Mouse (Mus musculus) CH12.LX (cell line): ENCODE results near the gene Olfr1058. TPM values are rescaled to one million over a fixed set of nuclear protein-coding genes. Genes with fewer than 3 reads are reported as not detected.
"Not testable (repeated sequence)": the region's sequence is repeated elsewhere in the genome, so short reads cannot be mapped to it uniquely, and the experiment has no call there.

ENCODE experiments used
- DNase-seq: peaks from one replicate; pipeline ENCODE4 v3.0.0-alpha.2; 2013; ENCODE audit errors: extremely low read depth
- H3K27ac ChIP-seq: 2 replicates; pipeline ENCODE4 v1.5.1; 2012; ENCODE audit warnings: low read depth, mild to moderate bottlenecking, control low read depth, moderate library complexity; ENCODE audit not compliant: insufficient read depth
- H3K27me3 ChIP-seq: replicated peaks from 2 replicates; pipeline ENCODE3; 2012; ENCODE audit warnings: inconsistent platforms
- H3K36me3 ChIP-seq, 2 experiments: replicated peaks in 1 of 2; 2 replicates each; pipeline versions ENCODE3 to v1.6.1; 2012; ENCODE audit warnings: inconsistent platforms in 1 of 2, low read length in 1 of 2, mild to moderate bottlenecking in 1 of 2, mixed read lengths in 1 of 2, moderate library complexity in 1 of 2; ENCODE audit not compliant: control insufficient read depth in 1 of 2, insufficient read depth in 1 of 2
- H3K4me1 ChIP-seq, 2 experiments: 2 replicates each; pipeline ENCODE4 v1.6.1; 2012; ENCODE audit warnings: inconsistent platforms in 1 of 2, moderate library complexity in 1 of 2; ENCODE audit not compliant: insufficient read depth in 2 of 2, control insufficient read depth in 1 of 2
- H3K4me2 ChIP-seq: 2 replicates; pipeline ENCODE4 v1.6.1; 2012; ENCODE audit warnings: low read depth, mild to moderate bottlenecking, control low read depth; ENCODE audit not compliant: poor library complexity, insufficient read depth, severe bottlenecking
- H3K4me3 ChIP-seq, 3 experiments: fragments of 150-350 bp in 1 of 3; sonication (generic) in 1 of 3; replicated peaks in 1 of 3; 2 replicates each; pipeline versions ENCODE3 to v1.5.1; 2011 to 2012; ENCODE audit warnings: low read depth in 2 of 3, low read length in 2 of 3, mild to moderate bottlenecking in 2 of 3, moderate library complexity in 2 of 3, control low read depth in 1 of 3, improper control_type of control experiment in 1 of 3, inconsistent platforms in 1 of 3, mixed read lengths in 1 of 3; ENCODE audit not compliant: poor library complexity in 1 of 3
- H3K79me2 ChIP-seq: replicated peaks from 2 replicates; pipeline ENCODE4 v1.6.1; 2012; ENCODE audit warnings: mild to moderate bottlenecking, moderate library complexity; ENCODE audit not compliant: control insufficient read depth, poor library complexity, insufficient read depth, severe bottlenecking; ENCODE audit errors: extremely low read depth
- H3K9ac ChIP-seq: 2 replicates; pipeline ENCODE4 v1.6.1; 2012; ENCODE audit warnings: low read depth, mild to moderate bottlenecking, control low read depth, moderate library complexity; ENCODE audit not compliant: insufficient read depth
- H3K9me3 ChIP-seq: replicated peaks from 2 replicates; pipeline ENCODE3; 2012; ENCODE audit warnings: low read length, inconsistent platforms, mixed read lengths
- KAT2A ChIP-seq: IDR thresholded peaks from 2 replicates; pipeline ENCODE4 v1.6.1; 2012; ENCODE audit warnings: low read length, improper control_type of control experiment, inconsistent platforms; ENCODE audit not compliant: insufficient replicate concordance
- dilution Hi-C: fragments of 300-500 bp; cut with MboI; formaldehyde crosslinking; loops from 2 replicates; pipeline ENCODE4 v1.14.3; 2020; ENCODE audit warnings: low sequenced_read_pairs; ENCODE audit not compliant: extremely low pct_unique_long_range_greater_than_20kb, extremely low pct_ligation_motif_present
- in situ Hi-C: fragments of 300-500 bp; cut with MboI; formaldehyde crosslinking; loops from 3 replicates; pipeline ENCODE4 v1.14.3; 2019; ENCODE audit warnings: low sequenced_read_pairs, low pct_ligation_motif_present, low pct_unique_long_range_greater_than_20kb, mixed read lengths
- polyA plus RNA-seq: library from polyadenylated mRNA; unstranded; fragments of >175 nt; gene quantifications from 2 replicates; pipeline ENCODE4 v1.2.1, GENCODE M21; 2012; ENCODE audit warnings: low read depth; ENCODE audit not compliant: insufficient read length
- total RNA-seq, 2 experiments: library from RNA; depleted of rRNA; stranded (reverse); fragments of 300-350 nt in 1 of 2; fragments of >200 nt in 1 of 2; gene quantifications; 2 replicates each; pipeline ENCODE4 v1.2.3; 2012 to 2014

The Olfr1058 gene
- not detected in 2 replicates for total RNA-seq (2012; rRNA removed)
- total RNA-seq (2014; rRNA removed), result not detected in 2 replicates
- not detected in 2 replicates for polyA plus RNA-seq

DNA sequence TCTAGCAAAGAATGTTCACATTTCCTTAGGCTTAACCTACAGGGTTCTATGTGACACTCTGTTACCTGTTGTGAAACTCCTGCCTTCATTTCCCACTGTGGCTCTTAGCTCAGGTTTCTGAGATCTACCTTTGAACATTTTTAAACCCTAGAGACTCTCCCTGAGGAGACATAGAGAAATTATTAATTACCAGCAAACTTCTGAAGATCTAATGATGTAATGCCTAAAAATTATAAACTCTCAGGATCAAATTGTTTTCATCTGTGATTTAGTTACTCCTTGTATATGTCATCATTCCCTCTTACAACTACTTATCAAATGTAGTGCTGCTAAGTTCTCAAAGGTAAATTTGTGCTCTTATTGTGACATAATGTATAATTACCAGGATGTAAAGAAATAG, at the start of gene Olfr1058:
Olfr1058 (minus strand) TSS at position 101 of the 400 bp plus-strand sequence.
- dilution Hi-C loops, in situ Hi-C loops, H3K27me3 ChIP-seq: not testable (repeated sequence)

DNA sequence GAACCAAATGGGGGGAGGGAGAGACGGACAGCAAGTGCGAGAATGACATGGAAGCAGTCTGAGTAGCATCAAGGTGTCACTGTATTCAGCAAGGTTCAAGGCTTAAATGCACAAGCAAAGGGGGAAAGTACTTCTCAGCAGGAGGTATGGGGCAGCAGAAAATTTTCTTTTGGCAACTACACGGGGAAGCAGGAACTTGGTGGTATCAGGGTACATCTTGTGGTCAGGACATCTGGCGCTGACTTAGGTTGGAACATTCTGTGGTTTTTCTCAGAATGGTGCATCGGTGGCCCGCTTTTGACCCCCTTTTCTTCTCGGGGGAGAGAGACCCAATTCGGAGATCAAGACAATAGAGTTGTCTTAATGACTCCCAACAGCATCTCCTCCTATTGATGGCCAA, 40.1 kb upstream of the Olfr1058 start:
- H3K4me2 ChIP-seq, H3K36me3 ChIP-seq, H3K4me3 ChIP-seq, DNase-seq, H3K9me3 ChIP-seq, in situ Hi-C loops, H3K79me2 ChIP-seq, H3K27ac ChIP-seq, H3K4me1 ChIP-seq, dilution Hi-C loops, H3K9ac ChIP-seq, H3K27me3 ChIP-seq: not testable (repeated sequence)

More for the DNA sequence above, at the start of gene Olfr1058:
- not testable (repeated sequence) for DNase-seq, H3K9me3 ChIP-seq, H3K4me3 ChIP-seq, H3K79me2 ChIP-seq, H3K4me2 ChIP-seq, H3K36me3 ChIP-seq, H3K9ac ChIP-seq, H3K27ac ChIP-seq, H3K4me1 ChIP-seq

DNA sequence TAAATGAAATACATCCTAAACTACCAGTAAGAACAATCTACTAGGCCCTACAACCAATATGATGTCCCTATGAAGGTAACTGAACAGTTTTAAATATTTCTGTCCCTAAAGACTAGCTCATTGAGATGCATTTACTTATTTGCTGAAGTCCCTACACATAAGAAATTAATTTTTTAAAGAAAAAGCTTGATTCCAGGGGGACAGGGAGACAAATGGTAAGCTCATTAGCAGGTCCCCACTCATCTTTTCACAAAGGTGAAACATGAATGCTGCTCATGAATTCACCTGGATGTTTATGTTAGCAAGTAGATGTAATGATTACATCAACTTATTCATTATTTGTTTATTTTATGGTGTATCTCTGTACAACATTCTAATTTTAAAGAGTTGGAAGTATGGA, 38.3 kb upstream of the Olfr1058 start, which contains the start of gene Olfr1062:
Olfr1062 (minus strand) TSS at position 101 of the 400 bp plus-strand sequence.
- H3K4me2 ChIP-seq, H3K9ac ChIP-seq, dilution Hi-C loops, H3K27me3 ChIP-seq, H3K36me3 ChIP-seq, H3K79me2 ChIP-seq, in situ Hi-C loops, H3K4me1 ChIP-seq, DNase-seq, H3K9me3 ChIP-seq, H3K27ac ChIP-seq, H3K4me3 ChIP-seq: not testable (repeated sequence)

DNA sequence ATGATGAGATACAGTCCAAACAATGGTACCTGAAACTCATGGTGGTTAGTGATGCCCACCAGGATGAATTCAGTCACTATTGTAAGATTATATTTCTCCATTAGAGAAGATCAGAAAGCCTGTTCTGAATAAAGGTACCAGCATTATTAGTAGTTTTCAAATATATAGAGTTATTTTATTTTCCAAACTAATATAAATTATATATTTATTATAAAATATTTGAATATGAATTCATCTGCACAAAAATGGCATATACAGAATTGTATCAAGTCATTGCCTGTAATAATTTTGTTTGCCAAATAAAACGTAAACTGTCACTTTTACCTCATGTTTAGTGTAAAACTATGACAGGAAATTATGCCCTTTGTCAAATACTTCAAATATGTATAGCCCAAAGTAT, 25.6 kb upstream of the Olfr1058 start, which contains the start of gene Olfr1061:
Olfr1061 (minus strand) TSS at position 101 of the 400 bp plus-strand sequence.
- in situ Hi-C loops, result no loop called here
- Histone ChIP-seq H3K79me2 (no peaks in the 10 kb centered on the region), H3K27ac (no peak within 1 kb of the TSS), H3K27me3 (no peaks in the 10 kb centered on the region), H3K4me3 (no peak within 1 kb of the TSS), H3K9ac (no peak within 1 kb of the TSS), H3K36me3 (no peaks in the 10 kb centered on the region), H3K4me1 (no peaks in the 10 kb centered on the region), H3K4me2 (no peak within 1 kb of the TSS), H3K9me3 (peaks cover 8% of the 10 kb centered on the region)
- dilution Hi-C loops, result no loop called here
- TF ChIP-seq KAT2A, result no peak
- DNase-seq, result no peak
